Mouse (Mus musculus): ENCODE measurements around the gene Abat.
A peak's percentile ranks its signal among the peaks of the same experiment; 100 is the strongest.
"Not testable (repeated sequence)": the region's sequence is repeated elsewhere in the genome, so short reads cannot be mapped to it uniquely, and the experiment has no call there.

The Abat gene

GRCm38 (mm10) chr16:8532894-8533293 lies 19.7 kb downstream of the Abat start:
- DNase-seq (ENCODE audit: low spot score in 2 of 2): no peak

- no peak for DNase-seq (ENCODE audit: low spot score in 2 of 2)
Measured at GRCm38 (mm10) chr16:8533477-8533876, 20.2 kb downstream of the Abat start.

GRCm38 (mm10) chr16:8534466-8535200 lies 21.4 kb downstream of the Abat start:
- no peak for DNase-seq (ENCODE audit: low spot score in 2 of 2)

DNA sequence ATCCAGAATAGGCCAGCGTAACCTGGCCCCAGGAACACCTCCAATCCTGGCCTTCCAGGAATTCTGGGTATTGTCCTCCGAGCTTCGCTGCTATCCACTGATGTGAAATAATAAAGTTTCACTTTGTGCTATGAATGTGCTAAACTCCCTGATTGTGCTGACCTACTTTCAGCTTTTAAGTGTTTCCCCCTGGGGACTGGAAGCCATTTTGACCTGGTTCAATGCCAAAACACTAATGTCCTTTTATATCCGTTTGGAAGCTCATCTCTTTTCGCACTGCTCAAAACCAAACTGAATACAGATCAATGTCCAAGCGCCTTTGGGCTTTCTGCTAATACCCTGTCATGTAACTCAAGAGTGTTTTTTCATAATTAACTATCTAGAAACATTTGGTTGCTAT lies 22.2 kb downstream of the Abat start:
- DNase-seq (ENCODE audit: low spot score in 2 of 2): no peak

- DNase-seq (ENCODE audit: low spot score in 2 of 2): peak; percentile 13 to 34
Measured at GRCm38 (mm10) chr16:8539150-8539865, 26.1 kb downstream of the Abat start.

DNA sequence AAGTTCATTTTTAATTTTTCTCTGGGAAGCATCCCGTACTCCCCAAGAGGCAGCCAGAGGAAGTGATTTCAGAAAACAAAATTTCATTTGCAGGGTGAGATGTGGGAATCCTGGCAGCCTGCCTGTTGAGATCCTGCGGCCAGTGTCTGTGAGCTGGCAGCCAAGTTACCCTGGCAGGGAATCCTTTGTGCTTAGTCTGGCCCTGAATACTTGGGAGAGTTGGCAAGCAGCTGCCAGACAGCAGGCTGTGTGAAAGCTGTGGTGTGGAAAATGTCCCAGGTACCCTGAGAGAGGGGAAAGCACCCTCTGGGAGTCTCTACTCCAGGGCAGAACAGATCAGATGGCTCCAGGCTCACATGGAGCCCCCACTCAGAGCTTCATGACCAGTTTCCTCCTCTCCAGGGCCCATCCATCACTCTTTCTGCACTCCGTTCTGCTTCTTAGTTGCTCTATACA lies 27.7 kb downstream of the Abat start:
- DNase-seq (ENCODE audit: low spot score in 2 of 2): peak; percentile 74 to 78

GRCm38 (mm10) chr16:8547836-8548235 lies 34.6 kb downstream of the Abat start:
- no peak for DNase-seq (ENCODE audit: low spot score in 2 of 2)

GRCm38 (mm10) chr16:8549506-8549905 lies 36.3 kb downstream of the Abat start:
- no peak for DNase-seq (ENCODE audit: low spot score in 2 of 2)

GRCm38 (mm10) chr16:8554351-8554750 lies 41.1 kb downstream of the Abat start:
- DNase-seq (ENCODE audit: low spot score in 2 of 2): no peak

GRCm38 (mm10) chr16:8554751-8555150 lies 41.5 kb downstream of the Abat start:
- not testable (repeated sequence) for DNase-seq (ENCODE audit: low spot score in 2 of 2)

GRCm38 (mm10) chr16:8555371-8555770 lies 42.1 kb downstream of the Abat start:
- not testable (repeated sequence) for DNase-seq (ENCODE audit: low spot score in 2 of 2)

DNA sequence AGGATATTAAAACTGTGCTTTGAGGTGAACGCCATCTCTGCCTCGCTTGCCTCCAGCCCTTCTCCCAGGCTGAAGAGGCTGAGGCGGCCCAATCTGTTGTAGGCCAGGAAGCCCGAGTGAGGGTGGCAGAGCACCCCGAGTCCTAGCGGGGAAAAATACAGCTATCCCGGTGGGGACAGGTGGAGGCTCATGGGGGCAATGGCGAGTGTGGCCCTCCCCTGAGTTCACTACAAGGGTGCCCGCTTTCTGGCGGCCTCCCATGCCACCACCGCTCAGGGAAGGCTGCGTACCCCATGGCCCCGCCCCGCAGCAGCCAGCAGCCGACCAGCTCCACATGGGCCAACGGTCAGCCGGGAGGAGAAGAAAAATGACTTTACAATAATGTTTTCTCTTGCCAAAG lies 46.9 kb downstream of the Abat start:
- DNase-seq (ENCODE audit: low spot score in 2 of 2): no peak

- DNase-seq (ENCODE audit: low spot score in 2 of 2): not testable (repeated sequence)
Measured at GRCm38 (mm10) chr16:8561101-8561500, 47.9 kb downstream of the Abat start.

DNA sequence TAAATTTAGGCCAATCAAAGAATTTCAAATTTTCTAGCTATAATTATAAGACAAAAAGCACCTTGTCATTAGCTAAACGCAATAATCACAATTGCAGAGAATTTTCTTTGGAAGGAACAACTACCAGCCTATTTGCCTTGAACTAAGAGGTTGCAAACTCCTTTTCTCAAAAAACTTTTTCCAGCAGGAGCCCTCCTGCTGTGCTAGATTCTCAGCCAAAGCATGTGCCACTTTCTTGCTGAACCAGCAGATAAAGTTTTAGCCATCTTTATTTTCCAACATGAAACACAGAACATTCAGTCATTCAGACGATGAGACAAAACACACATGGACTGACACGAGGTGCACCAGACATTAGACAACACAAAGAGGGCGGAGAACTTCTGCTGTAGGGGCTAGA lies 48.6 kb downstream of the Abat start:
- DNase-seq (ENCODE audit: low spot score in 2 of 2): not testable (repeated sequence)

GRCm38 (mm10) chr16:8562827-8563226 lies 49.6 kb downstream of the Abat start:
- not testable (repeated sequence) for DNase-seq (ENCODE audit: low spot score in 2 of 2)

GRCm38 (mm10) chr16:8564836-8565235 lies 51.6 kb downstream of the Abat start:
- no peak for DNase-seq (ENCODE audit: low spot score in 2 of 2)

GRCm38 (mm10) chr16:8565539-8565938 lies 52.3 kb downstream of the Abat start:
- DNase-seq (ENCODE audit: low spot score in 2 of 2): no peak

DNA sequence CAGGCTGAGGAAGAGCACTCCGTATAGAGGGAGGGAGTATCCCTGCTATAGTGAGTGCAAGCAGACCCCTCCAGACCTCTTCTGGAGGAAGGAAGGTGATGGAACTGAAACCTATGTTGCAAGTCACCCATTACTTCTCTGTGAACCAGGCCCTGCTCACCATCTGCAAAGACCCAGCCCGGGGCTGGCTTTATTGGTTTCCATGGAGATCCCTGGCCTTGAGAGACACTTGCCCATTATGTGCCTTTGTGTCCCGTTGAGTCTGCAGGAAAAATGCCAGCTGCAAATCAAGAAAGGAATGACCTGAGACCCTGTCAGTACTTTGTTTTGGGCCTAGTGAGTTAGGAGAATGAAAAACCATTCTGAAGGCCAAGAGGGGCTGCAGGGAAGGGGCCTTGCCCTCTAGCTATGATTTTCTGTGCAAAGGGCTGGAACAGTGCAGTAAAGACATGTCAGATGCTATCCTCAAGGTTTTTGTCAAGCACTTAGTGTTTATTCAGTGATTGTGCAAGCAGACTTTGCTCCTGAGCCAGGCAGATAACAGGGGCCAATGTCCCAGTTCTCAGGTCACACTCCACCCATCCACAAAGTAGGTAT lies 53.0 kb downstream of the Abat start:
- no peak for DNase-seq (ENCODE audit: low spot score in 2 of 2)

GRCm38 (mm10) chr16:8568881-8569280 lies 55.7 kb downstream of the Abat start:
- DNase-seq (ENCODE audit: low spot score in 2 of 2): no peak

GRCm38 (mm10) chr16:8570336-8570735 lies 57.1 kb downstream of the Abat start:
- DNase-seq (ENCODE audit: low spot score in 2 of 2): no peak

GRCm38 (mm10) chr16:8570901-8571615 lies 57.8 kb downstream of the Abat start:
- DNase-seq (ENCODE audit: low spot score in 2 of 2): no peak

DNA sequence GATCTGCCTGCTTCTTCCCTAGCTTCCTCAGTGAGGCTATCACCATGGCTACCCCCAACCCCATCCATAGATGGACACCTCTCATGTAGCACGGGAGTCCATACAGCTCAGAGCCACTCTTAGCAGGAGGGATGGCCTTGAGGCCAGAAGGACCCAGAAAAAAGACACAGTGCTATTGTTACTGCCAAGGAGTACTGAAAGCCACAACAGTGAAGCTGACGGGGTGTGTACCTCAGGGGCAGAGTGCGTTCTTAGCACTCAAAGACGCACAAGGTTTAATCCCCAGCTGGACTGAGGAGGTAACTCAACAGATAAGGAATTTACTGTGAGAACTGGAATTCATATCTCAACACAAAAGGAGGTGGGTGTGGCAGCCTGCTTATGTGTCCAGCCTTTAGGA lies 59.8 kb downstream of the Abat start:
- no peak for DNase-seq (ENCODE audit: low spot score in 2 of 2)
